Mouse (Mus musculus) urinary bladder, postnatal 14 days (tissue): ENCODE measurements around the gene Tango2.

ENCODE experiments used
- DNase-seq: peaks from one replicate; pipeline ENCODE4 v3.0.0; 2021; ENCODE audit warnings: low spot score

Gene Tango2

DNA sequence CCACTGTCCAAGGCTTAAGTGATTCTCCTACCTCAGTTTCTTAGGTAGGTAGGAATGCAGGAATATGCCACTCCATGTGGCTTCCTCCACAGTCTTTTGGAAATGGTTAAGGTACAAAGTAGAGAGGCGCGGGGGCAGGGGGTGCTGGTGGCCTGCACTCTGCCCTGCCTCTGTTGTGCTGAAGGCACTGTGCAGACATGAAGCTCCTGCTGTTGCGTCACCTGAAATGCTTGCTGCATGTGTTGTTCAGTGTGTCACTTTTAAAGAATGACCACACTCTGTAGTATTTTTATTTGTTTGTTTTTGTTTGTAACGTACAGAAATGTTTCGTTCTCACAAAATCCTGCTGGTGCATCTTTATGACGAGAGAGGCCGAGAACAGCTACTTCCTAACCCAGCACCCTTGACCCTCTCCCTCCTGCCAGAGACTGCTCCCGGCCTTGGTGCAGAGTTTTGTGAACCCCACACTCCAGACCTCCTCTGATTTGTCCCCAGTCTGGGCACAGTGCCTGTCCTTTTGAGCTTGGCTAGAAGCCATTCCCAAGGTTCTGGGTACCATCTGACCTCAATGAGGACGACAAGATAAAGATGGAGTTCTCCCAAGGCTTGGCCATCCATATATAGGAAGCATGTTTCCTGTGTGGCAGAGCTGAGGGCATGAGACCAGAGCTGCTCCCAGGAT lies 35.3 kb upstream of the Tango2 start:
- DNase-seq = no peak

GRCm38 (mm10) chr16:18381621-18382258 lies 33.8 kb upstream of the Tango2 start:
- no peak for DNase-seq

DNA sequence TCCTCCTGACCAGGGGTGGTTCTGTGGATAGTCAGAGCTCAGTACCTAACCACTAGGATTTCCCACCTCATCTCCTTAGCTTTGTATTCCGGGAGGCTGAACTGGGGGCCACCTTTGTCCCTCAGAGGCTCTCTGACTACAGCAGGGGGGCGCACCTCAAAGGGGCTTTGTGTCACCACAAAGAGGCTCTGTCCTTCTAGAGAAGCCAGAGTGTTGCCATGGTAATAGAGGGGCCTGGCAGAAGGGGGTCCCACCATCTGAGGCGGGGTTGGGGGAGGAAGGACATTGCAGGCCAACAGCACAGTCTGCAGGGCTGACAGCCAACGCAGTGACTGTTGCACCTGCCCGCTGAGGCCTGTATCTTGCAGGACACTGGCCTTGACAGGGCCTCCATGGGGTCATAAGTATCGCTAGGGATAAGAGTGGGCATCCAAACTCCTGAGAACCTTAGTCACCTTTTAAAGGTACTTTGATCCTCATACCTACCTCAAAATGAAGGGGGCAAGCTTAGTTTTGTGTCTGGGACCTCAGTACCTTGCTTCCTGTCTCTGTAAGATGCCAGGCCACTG lies 32.7 kb upstream of the Tango2 start:
- no peak for DNase-seq

DNA sequence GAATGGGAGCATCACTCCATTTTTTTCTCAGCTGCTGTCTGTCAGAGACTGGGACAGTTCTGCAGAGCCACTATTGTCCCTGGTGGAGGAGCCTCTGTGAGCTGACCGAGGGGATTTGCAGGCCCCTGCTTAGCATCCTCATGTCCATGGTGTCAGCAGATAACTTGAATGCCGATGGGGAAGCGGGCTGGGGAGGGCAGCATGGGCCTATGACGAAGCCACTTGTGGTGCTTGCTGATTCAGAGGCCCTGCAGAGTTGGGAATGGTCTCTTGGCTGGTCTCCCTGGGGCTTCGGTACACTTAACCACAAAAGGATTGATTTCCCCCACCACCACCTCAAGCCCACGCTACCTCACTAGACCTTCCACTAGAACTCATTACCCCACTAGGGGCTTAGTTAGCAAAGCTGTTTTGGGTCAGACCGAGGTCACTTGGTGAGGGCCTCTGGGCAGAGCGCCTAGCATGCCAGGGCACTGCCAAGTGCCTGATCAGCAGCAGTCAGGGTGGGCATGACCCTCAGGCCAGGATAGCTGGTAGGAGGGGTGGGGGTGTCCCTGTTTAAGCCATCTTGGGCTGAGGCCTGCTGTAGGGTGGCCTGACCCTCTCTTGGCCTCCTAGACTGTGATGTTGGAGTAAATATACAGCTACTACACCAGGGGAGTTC lies 31.6 kb upstream of the Tango2 start:
- no peak for DNase-seq

- no peak for DNase-seq
Measured at GRCm38 (mm10) chr16:18378489-18378888, 30.6 kb upstream of the Tango2 start.

- DNase-seq = no peak
Measured at GRCm38 (mm10) chr16:18377203-18377602, 29.3 kb upstream of the Tango2 start.

- peak; percentile 46 for DNase-seq
Measured at GRCm38 (mm10) chr16:18376297-18376954, 28.5 kb upstream of the Tango2 start.

GRCm38 (mm10) chr16:18373632-18374031 lies 25.7 kb upstream of the Tango2 start:
- no peak for DNase-seq

- no peak for DNase-seq
Measured at GRCm38 (mm10) chr16:18370197-18370596, 22.3 kb upstream of the Tango2 start.

GRCm38 (mm10) chr16:18366849-18367248 lies 18.9 kb upstream of the Tango2 start:
- DNase-seq = no peak

DNA sequence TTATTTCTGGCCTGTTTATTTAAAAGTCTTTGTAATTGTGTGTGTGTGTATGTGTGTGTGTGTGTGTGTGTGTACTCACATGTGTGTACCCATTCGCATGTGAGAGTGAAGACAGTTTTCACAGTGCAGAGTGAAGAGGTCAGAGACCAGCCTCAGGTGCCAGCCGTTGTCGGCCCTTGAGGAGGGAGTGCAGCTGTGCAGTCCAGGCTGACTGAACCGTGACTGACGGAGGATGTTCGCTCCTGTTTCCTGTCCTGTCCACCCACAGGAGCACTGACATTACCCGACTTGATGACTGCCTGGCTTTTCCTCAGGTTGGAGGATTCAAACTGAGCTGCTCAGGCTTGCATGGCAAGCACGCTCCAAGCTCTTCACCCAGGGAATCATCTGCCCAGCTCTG lies 15.0 kb upstream of the Tango2 start:
- DNase-seq = no peak

DNA sequence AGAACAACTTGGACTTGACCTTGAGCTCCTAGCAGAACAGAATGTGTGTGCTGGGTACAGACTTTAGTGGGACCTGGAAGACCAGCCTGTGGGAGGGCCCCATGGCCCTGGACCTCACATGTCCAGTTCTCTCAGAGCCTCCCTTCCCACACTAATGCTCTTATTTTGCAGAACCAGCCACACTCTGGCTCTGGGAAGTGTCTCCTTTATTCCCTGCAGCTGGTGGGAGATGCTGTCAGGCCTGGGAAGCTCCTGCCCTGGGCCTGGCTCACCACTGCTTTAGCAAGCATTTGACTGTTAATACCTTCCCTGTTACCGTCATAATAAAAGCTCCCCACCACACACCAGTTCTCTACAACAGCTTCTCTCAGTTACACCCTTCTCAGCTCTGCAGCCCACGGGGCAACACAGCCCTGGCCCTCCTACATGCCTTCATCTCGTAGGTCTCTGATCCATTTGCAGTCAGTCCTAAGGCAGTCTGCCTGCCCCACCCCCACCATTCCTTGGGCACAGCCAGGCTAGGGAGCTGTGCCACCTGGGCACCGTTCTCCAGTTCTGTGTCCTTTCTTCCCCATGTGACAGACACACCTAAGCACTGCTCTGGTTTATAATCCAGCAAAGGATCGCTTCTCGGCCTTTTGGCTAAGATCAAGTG lies 12.4 kb upstream of the Tango2 start:
- DNase-seq = no peak

DNA sequence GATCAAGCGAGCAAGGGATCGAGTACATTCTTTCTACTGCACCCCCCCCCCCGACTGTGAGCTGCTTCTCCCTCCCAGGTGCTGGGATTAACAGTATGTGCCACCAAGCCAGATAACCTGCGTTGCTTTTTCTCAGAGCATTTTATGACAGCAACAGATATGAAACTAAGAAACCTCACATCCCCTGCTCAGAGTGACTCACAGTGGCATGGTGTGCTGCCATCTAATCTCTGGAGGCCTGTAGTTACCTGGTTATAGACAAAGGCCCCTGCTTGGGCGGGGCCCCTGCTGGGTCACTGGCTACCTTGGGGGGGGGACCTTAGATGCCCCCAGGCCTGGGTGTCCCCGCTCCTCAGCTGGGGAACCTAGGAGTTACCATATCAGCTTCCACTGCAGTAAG lies 10.1 kb upstream of the Tango2 start:
- DNase-seq = no peak

GRCm38 (mm10) chr16:18356961-18357360 lies 9.1 kb upstream of the Tango2 start:
- no peak for DNase-seq

DNA sequence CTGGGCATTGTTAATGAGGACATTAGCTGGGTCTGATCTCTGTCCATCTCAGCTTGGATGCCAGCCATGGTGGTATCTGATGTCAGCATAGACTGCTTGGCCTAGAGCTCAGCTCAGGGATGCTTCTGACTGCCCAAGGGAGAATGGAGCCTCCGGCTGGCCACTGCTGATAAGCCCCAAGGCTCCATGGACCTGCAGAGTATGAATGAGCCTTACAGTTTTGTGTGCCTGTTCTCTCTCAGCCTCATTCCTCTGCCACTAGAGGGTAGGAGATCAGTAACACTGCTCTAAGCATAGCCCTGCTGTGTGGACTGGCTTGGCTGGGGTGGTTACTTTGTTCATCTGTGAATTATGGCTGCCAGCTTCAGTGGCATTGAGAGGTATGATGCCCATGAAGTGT lies 5.2 kb upstream of the Tango2 start:
- DNase-seq = no peak

DNA sequence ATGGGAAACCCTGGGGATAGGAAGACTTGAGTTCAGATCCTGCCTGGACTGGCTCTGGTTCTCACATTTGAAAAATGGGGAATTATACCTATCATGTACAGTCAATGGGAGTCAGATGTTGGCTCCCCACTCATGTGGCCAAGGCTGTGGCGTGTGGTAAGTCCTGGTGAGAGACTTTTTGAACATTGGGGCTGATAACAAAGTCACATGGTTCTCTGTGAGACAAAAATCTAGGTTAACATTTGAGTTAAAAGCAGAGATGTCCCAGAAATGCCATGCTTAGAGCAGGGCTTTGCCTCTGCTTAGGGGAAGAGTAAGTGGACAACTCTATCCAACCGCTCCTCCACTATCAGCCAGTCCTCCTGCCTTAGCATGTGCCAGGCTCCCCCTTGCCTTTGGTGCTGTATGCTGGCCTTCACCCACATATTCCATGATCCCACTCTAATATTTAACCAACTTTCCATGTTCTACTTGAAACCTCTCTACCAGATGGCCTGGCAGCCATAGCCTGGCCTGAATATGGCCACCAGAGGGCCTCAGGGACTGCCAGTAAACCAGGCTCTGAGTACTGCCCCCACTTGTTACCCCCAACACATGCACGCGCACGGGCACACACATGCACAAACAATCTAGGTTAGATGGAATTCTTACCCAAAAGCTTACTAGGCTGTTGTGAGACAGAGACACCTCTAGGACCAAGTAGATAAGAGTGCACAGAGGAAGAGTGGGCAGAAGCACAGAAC lies 3.6 kb upstream of the Tango2 start:
- peak; percentile 38 for DNase-seq

- no peak for DNase-seq
Measured at GRCm38 (mm10) chr16:18349761-18350325, 1.9 kb upstream of the Tango2 start.

DNA sequence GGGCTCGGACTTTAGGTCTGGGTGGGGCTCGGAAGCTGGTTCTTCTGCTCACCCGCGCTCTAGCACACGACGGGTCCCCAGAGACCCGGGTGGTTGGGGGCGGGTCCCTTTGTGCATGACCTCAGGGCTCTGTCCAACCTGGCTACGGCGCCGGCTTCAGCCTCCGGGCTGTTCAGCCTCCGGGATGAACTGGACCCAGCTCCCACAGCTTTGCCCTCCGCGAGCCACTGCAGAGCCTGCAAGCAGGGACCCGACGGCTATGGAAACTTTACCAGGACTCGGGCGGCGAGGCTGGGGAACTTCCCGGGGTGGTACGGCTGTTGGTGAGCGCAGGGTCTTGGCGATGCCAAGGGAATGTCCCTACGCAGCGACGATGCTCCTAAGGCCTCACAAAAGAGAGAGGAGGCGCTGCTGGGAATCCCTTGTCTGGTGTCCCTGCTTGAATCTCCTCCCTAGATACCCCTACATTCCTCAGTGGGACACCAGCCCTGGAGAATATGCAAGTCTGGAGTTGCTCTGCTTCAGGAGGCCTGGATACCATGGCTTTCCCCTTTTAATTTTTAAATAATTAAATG lies 785 bp upstream of the Tango2 start:
- DNase-seq = peak; percentile 33

DNA sequence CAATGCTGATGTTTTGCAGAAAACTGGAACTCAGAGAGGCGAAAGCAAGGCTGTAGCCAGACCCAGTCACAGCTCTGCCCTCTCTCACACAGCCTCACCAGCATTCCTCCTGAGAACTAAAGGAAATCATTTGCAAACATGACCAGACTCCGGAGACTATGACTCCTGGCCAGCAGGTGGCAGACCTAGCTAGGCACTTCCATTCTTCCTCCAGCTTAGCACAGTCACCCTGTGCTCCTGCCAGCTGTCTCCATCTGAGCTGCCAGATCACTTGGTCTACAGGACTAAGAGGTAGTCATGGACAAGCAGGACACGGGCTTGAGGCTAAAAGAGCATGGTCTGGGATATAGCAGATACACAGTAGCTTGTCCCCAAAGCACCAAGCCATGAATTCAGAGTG lies 2.7 kb downstream of the Tango2 start:
- peak; percentile 89 for DNase-seq

DNA sequence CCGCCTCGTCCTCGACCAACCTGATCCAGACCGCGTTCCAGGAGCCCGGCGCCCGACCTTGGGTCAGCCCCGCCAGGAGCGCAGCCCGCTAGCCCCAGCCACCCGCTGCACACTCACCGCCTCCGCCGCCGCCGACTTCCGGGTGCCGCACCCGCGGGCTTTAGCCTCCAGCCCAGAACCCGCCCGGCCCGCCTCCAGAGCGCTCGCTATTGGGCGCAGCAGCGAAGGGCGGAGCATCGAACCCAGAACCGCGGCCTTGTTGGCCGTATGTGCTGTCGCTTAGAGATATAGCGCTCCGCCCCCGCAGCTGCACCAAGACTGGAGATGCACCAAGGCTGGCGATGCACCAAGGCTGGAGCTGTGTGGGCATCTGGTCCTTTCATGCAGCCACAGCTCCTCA lies 4.1 kb downstream of the Tango2 start:
- DNase-seq = peak; percentile 97
